Mouse (Mus musculus) stomach, embryonic 16.5 days (tissue): ENCODE data around the gene Gm10181. TPM values are rescaled to one million over a fixed set of nuclear protein-coding genes. Genes with fewer than 3 reads are reported as not detected.
A peak's percentile ranks its signal among the peaks of the same experiment; 100 is the strongest.

Source experiments
- ATAC-seq: fragments of 200-750 bp; cut with Nextera tagmentation; 2 replicates; pipeline ENCODE4 v1.8.0; 2017; ENCODE audit warnings: moderate number of reproducible peaks, moderate TSS enrichment; ENCODE audit not compliant: insufficient read depth, low FRiP score
- H3K27ac ChIP-seq: fragments of 300-500 bp; sonication (generic); 2 replicates; pipeline ENCODE4 v1.5.1; 2014; ENCODE audit warnings: low read length
- H3K27me3 ChIP-seq: fragments of 300-500 bp; sonication (generic); 2 replicates; pipeline ENCODE4 v1.6.1; 2014; ENCODE audit warnings: low read length, control low read depth, mixed read lengths; ENCODE audit not compliant: control insufficient read depth, insufficient read depth
- H3K36me3 ChIP-seq: fragments of 300-500 bp; sonication (generic); 2 replicates; pipeline ENCODE4 v1.6.1; 2014; ENCODE audit warnings: low read length; ENCODE audit not compliant: control insufficient read depth, insufficient read depth
- H3K4me1 ChIP-seq: fragments of 300-500 bp; sonication (generic); 2 replicates; pipeline ENCODE4 v1.6.1; 2014; ENCODE audit warnings: low read length, control low read depth, mixed read lengths; ENCODE audit not compliant: control insufficient read depth, insufficient read depth
- H3K4me2 ChIP-seq: fragments of 300-500 bp; sonication (generic); 2 replicates; pipeline ENCODE4 v1.6.1; 2014; ENCODE audit warnings: low read depth, low read length, mixed read lengths
- H3K4me3 ChIP-seq: fragments of 300-500 bp; sonication (generic); replicated peaks from 2 replicates; pipeline ENCODE4 v1.5.1; 2014; ENCODE audit warnings: mild to moderate bottlenecking, low read length
- H3K9ac ChIP-seq: fragments of 300-500 bp; sonication (generic); 2 replicates; pipeline ENCODE4 v1.6.1; 2014; ENCODE audit warnings: low read length
- H3K9me3 ChIP-seq: fragments of 300-500 bp; sonication (generic); replicated peaks from 2 replicates; pipeline ENCODE4 v1.6.1; 2016; ENCODE audit warnings: low read length, control low read depth; ENCODE audit not compliant: control insufficient read depth
- WGBS: fragments of 180-500 bp; shearing (Covaris S2); extraction: QIAGEN DNeasy Blood & Tissue Kit; methylation state at CpG from one replicate; pipeline ENCODE4 v1.1.7; 2014; 5-methylcytosine and 5-hydroxymethylcytosine counted together
- polyA plus RNA-seq: library from polyadenylated mRNA; unstranded; fragments of >200 nt; fragmentation: Nextera tagmentation; extraction: Ambion mirVana; gene quantifications from 2 replicates; pipeline ENCODE4 v1.2.1, GENCODE M21; 2015

The Gm10181 gene
- polyA plus RNA-seq, 1 experiment from 2014 or later: not detected

DNA sequence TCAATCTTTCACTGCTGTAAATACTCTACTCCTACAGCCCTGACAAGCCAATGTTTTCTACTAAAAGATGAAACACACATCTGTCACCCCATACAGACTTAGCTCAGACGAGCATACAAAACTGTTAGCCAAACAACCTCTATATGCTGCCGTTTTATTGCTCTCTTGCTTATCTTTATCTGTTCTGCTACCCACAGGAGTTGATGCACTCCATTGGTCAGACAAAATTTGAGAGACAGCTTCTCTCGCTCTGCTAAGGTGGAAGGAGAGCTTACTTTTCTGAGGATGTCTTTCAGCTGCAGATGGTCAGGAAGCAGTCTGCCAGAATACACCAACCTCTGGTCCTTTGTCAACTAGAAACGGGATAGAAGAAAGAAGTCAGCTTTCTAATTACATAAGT lies 43.7 kb downstream of the Gm10181 start:
- Histone ChIP-seq H3K4me1 (peaks cover 6% of the 10 kb centered on the region; the same call in 1 of the 2 replicates), H3K27ac (0 out of 2 replicates have a peak overlapping the region, but pooled peaks have one; percentile 51)
- 39% methylated on average over 4 of the region's 4 CpGs for WGBS

DNA sequence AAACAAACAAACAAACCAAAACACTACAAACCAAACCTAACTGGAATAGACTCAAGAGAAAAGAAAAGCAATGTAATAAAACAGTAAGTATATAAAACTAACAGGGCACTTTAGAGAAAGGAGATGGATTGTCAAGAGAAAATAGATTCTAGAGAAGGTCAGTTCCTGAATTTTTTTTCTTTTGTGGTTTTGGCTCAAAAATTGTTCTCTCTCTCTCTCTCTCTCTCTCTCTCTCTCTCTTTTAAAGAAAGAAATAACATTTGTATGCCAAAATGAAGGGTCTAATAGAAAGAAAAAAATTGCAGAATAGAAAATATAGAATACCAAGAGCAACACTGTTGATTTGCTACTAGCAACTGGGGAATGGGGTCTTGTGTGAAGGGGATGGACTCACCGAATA lies 49.7 kb downstream of the Gm10181 start:
- no peaks in the 10 kb centered on the region for H3K27me3 ChIP-seq
- ATAC-seq: no peak
- H3K36me3 ChIP-seq: no peaks in the 10 kb centered on the region
- 100% methylated on average over 1 of the region's 1 CpGs for WGBS
- H3K27ac ChIP-seq: no peak overlapping the region
- no peaks in the 10 kb centered on the region for H3K4me1 ChIP-seq
- H3K9ac ChIP-seq: no peak overlapping the region
- H3K4me3 ChIP-seq: no peak overlapping the region
- H3K9me3 ChIP-seq: no peaks in the 10 kb centered on the region
- no peak overlapping the region for H3K4me2 ChIP-seq

More for the DNA sequence above, 43.7 kb downstream of the Gm10181 start:
- Histone ChIP-seq H3K9me3 (no peaks in the 10 kb centered on the region), H3K36me3 (no peaks in the 10 kb centered on the region), H3K9ac (no peak overlapping the region), H3K4me3 (no peak overlapping the region), H3K27me3 (no peaks in the 10 kb centered on the region), H3K4me2 (no peak overlapping the region)
- no peak for ATAC-seq

Other genes with a start within 250 kb of the Gm10181 start
- 20.1 and 20.4 TPM in 2 replicates for gene Herpud2, start 62.4 kb downstream of the Gm10181 start, polyA plus RNA-seq
- 251 and 266 TPM in 2 replicates for gene Sept7, start 163.0 kb downstream of the Gm10181 start, polyA plus RNA-seq